Mouse (Mus musculus): ENCODE results near the gene Usp39. TPM values are rescaled to one million over a fixed set of nuclear protein-coding genes. Genes with fewer than 3 reads are reported as not detected.
A peak's percentile ranks its signal among the peaks of the same experiment; 100 is the strongest.

The Usp39 gene
- total and polyA plus RNA-seq, 2 experiments from 2014 or later, result 39.0 to 52.6 TPM

DNA sequence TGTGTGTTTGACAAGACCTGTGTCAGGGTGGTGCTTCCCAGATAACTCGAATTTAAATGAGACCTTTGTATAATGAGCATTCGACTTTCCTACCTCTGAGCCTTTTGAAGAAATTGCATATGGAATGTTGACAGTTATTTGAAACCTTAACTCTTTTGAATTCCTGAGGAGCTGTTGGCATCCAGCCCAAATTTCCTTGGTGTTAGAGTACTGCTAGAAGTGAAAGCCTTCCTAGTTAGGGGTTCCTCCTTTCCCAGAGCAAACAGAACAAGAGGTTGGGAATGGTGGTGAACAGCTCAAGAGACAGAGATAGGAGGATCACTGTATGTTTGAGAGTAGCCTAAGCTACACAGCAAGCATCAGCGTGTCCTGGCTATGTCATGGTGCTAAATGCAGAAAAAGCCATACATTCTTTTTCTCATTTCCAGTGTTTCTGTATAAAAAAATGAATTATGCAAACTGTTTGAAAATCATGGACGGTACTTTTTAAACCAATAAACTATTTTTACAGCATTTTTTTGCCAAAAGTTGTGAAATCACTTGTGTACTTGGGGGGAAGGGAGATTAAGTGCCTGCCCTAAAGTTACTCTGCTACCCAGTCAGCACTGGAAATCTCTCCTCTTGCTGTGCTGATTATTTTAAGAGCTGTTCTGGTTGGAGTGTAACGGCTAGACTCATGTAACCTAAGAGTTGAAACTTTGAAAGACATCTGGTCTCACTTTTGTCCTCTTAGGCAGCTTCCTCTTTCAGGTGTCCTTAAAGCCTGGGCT is 7.8 kb upstream of the Usp39 start:
- ATAC-seq (no peak), DNase-seq (no peak)
- H3K4me2 ChIP-seq (ENCODE audit: low read depth), result no peak overlapping the region
- no peaks in the 10 kb centered on the region for H3K9me3 ChIP-seq (ENCODE audit: low read length)
- H3K27me3 ChIP-seq (ENCODE audit: insufficient read depth, low read length), result no peaks in the 10 kb centered on the region
- peaks cover 12% of the 10 kb centered on the region; the same call in 1 of the 2 replicates for H3K4me1 ChIP-seq (ENCODE audit: insufficient read depth)
- H3K36me3 ChIP-seq (ENCODE audit: insufficient read depth), result peaks cover 19% of the 10 kb centered on the region
- 69% methylated on average over 5 of the region's 5 CpGs for WGBS
- TF ChIP-seq CTCF (IDR thresholded peaks at IDR 0.05; ENCODE audit: low read depth), result no peak
- no peak overlapping the region for H3K9ac ChIP-seq
- no peak overlapping the region for H3K27ac ChIP-seq (ENCODE audit: low read depth, low read length)
- no peak overlapping the region for H3K4me3 ChIP-seq (ENCODE audit: low read depth, low read length)

GRCm38 (mm10) chr6:72350214-72350613 is 5.2 kb upstream of the Usp39 start:
- Histone ChIP-seq H3K27me3 (ENCODE audit: insufficient read depth, low read length) (no peaks in the 10 kb centered on the region), H3K4me3 (ENCODE audit: low read depth, low read length) (no peak overlapping the region), H3K4me1 (ENCODE audit: insufficient read depth) (peaks cover 13% of the 10 kb centered on the region), H3K9ac (no peak overlapping the region), H3K36me3 (ENCODE audit: insufficient read depth) (peaks cover 16% of the 10 kb centered on the region), H3K9me3 (ENCODE audit: low read length) (no peaks in the 10 kb centered on the region), H3K27ac (ENCODE audit: low read depth, low read length) (no peak overlapping the region), H3K4me2 (ENCODE audit: low read depth) (no peak overlapping the region)
- no peak for TF ChIP-seq CTCF (IDR thresholded peaks at IDR 0.05; ENCODE audit: low read depth)
- WGBS, result 96% methylated on average over 2 of the region's 2 CpGs
- no peak for ATAC-seq
- DNase-seq, result no peak

DNA sequence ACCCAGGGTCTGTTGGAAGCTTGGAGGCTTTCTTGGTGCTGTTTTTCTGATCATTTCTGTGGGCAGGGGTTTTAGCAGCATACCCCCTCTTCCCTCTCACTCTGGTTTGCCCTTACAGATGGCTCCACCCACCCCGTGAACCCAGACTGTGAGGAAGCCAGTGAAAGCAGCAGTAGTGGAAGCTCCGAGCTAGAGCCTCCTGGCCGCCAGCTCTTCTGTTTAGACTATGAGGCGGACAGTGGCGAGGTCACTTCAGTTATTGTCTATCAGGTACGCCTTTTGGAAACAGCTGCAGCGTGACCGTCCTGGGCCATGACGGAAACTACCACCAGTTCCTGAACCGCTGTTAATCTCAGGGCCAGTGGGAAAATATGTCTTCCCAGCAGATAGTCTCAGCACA is 3.4 kb upstream of the Usp39 start:
- ATAC-seq (no peak), DNase-seq (no peak)
- 81% methylated on average over 10 of the region's 10 CpGs for WGBS

GRCm38 (mm10) chr6:72347166-72347941 is 2.4 kb upstream of the Usp39 start, which contains the start of gene 0610030E20Rik:
TSS of gene 0610030E20Rik (plus strand) at chr6:72347317.
- peak within 1 kb of the TSS; percentile 58 for H3K4me3 ChIP-seq (ENCODE audit: low read depth, low read length)
- peaks cover 18% of the 10 kb centered on the region for H3K4me1 ChIP-seq (ENCODE audit: insufficient read depth)
- peak within 1 kb of the TSS; percentile 83 for H3K27ac ChIP-seq (ENCODE audit: low read depth, low read length)
- H3K27me3 ChIP-seq (ENCODE audit: insufficient read depth, low read length), result no peaks in the 10 kb centered on the region
- H3K9ac ChIP-seq, result peak within 1 kb of the TSS; percentile 72
- peak; percentile 43 for TF ChIP-seq CTCF (IDR thresholded peaks at IDR 0.05; ENCODE audit: low read depth)
- ATAC-seq (peak; percentile 66), DNase-seq (peak; percentile 73)
- H3K4me2 ChIP-seq (ENCODE audit: low read depth), result peak within 1 kb of the TSS; percentile 76
- peaks cover 16% of the 10 kb centered on the region for H3K36me3 ChIP-seq (ENCODE audit: insufficient read depth)
- WGBS, result 2% methylated on average over 65 of the region's 72 CpGs
- no peaks in the 10 kb centered on the region for H3K9me3 ChIP-seq (ENCODE audit: low read length)

More for the DNA sequence above, 3.4 kb upstream of the Usp39 start:
- no peak overlapping the region for H3K4me3 ChIP-seq (ENCODE audit: low read depth, low read length)
- H3K9ac ChIP-seq, result no peak overlapping the region
- no peak overlapping the region for H3K27ac ChIP-seq (ENCODE audit: low read depth, low read length)
- H3K9me3 ChIP-seq (ENCODE audit: low read length), result no peaks in the 10 kb centered on the region
- H3K4me1 ChIP-seq (ENCODE audit: insufficient read depth), result peaks cover 18% of the 10 kb centered on the region
- H3K36me3 ChIP-seq (ENCODE audit: insufficient read depth), result peaks cover 16% of the 10 kb centered on the region
- H3K4me2 ChIP-seq (ENCODE audit: low read depth), result peak overlapping the region; percentile 76
- H3K27me3 ChIP-seq (ENCODE audit: insufficient read depth, low read length), result no peaks in the 10 kb centered on the region
- no peak for TF ChIP-seq CTCF (IDR thresholded peaks at IDR 0.05; ENCODE audit: low read depth)

- H3K4me1 ChIP-seq (ENCODE audit: insufficient read depth), result peaks cover 18% of the 10 kb centered on the region
- ATAC-seq (no peak), DNase-seq (no peak)
- H3K9ac ChIP-seq, result no peak overlapping the region
- TF ChIP-seq CTCF (IDR thresholded peaks at IDR 0.05; ENCODE audit: low read depth), result no peak
- H3K9me3 ChIP-seq (ENCODE audit: low read length), result no peaks in the 10 kb centered on the region
- H3K27ac ChIP-seq (ENCODE audit: low read depth, low read length), result no peak overlapping the region
- peaks cover 16% of the 10 kb centered on the region for H3K36me3 ChIP-seq (ENCODE audit: insufficient read depth)
- H3K4me2 ChIP-seq (ENCODE audit: low read depth), result no peak overlapping the region
- no peak overlapping the region for H3K4me3 ChIP-seq (ENCODE audit: low read depth, low read length)
- WGBS, result 87% methylated on average over 4 of the region's 4 CpGs
- no peaks in the 10 kb centered on the region for H3K27me3 ChIP-seq (ENCODE audit: insufficient read depth, low read length)
Observed at GRCm38 (mm10) chr6:72346261-72346660, 1.3 kb upstream of the Usp39 start.

GRCm38 (mm10) chr6:72345633-72346032 is 649 bp upstream of the Usp39 start:
- Histone ChIP-seq H3K4me3 (ENCODE audit: low read depth, low read length) (peak overlapping the region; percentile 80), H3K27me3 (ENCODE audit: insufficient read depth, low read length) (no peaks in the 10 kb centered on the region), H3K27ac (ENCODE audit: low read depth, low read length) (no peak overlapping the region), H3K9ac (peak overlapping the region; percentile 72; the same call in 1 of the 2 replicates), H3K4me2 (ENCODE audit: low read depth) (peak overlapping the region; percentile 63), H3K9me3 (ENCODE audit: low read length) (no peaks in the 10 kb centered on the region), H3K36me3 (ENCODE audit: insufficient read depth) (peaks cover 12% of the 10 kb centered on the region), H3K4me1 (ENCODE audit: insufficient read depth) (peaks cover 18% of the 10 kb centered on the region)
- no peak for TF ChIP-seq CTCF (IDR thresholded peaks at IDR 0.05; ENCODE audit: low read depth)
- DNase-seq (no peak), ATAC-seq (no peak)
- WGBS, result 56% methylated on average over 6 of the region's 6 CpGs

Data from forebrain, postnatal 0 days (tissue).